Mouse (Mus musculus): ENCODE results near the gene Tln1.
A peak's percentile ranks its signal among the peaks of the same experiment; 100 is the strongest.
"Not testable (repeated sequence)": the region's sequence is repeated elsewhere in the genome, so short reads cannot be mapped to it uniquely, and the experiment has no call there.

Tln1 gene

DNA sequence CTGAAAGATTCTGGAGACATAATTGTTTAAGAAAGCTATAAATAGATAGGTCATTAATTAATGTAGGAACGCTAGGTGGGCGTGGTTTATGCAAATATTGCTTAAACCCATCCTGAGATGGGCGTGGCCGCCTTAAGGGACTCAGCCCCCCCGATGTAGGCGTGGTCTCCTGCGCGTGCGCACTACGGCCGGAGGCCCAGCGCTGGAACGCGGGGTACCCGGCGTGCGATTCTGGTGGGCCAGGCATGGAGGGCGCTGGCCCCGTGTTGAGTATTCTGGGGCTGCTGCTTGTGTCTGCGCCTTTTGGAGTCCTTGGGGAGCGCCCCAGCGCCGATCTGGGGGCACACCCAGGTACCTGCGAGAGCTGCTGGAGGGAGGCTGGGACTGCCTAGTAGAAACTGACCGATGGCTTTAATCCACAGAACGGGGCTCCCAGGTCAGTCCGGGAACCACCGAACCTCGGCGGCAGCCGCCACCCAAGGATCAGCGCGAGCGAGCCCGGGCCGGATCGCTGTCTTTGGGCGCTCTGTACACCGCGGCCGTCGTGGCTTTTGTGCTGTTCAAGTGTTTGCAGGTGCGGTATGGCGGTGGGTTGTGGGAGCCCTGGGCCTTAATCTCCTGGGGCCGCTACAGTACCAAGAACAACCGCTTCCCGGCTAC is 69.2 kb downstream of the Tln1 start:
- TF ChIP-seq NANOG (IDR thresholded peaks at IDR 0.05; ENCODE audit: borderline replicate concordance, low read length) (no peak), POU5F1 (IDR thresholded peaks at IDR 0.05; ENCODE audit: borderline replicate concordance, low read length) (no peak), CTCF (conservative IDR thresholded peaks at IDR 0.05; ENCODE audit: low read length) (no peak)
- Histone ChIP-seq H3K4me1 (replicated peaks; ENCODE audit: low read depth, low read length) (peaks cover 51% of the 10 kb centered on the region), H3K4me3 (replicated peaks; ENCODE audit: low read length) (peak overlapping the region; percentile 92), H3K27me3 (ENCODE audit: insufficient read depth, low read length) (peaks cover 9% of the 10 kb centered on the region; the same call in 1 of the 2 replicates), H3K36me3 (ENCODE audit: insufficient read depth, low read length) (peaks cover 37% of the 10 kb centered on the region), H3K9me3 (ENCODE audit: low read length) (no peaks in the 10 kb centered on the region)

- Histone ChIP-seq H3K9me3 (ENCODE audit: low read length) (no peaks in the 10 kb centered on the region), H3K4me1 (replicated peaks; ENCODE audit: low read depth, low read length) (peaks cover 46% of the 10 kb centered on the region), H3K27me3 (ENCODE audit: insufficient read depth, low read length) (0 out of 2 replicates have a peak, but pooled peaks cover 6% of the 10 kb centered on the region), H3K4me3 (replicated peaks; ENCODE audit: low read length) (peak within 1 kb of the TSS; percentile 92), H3K36me3 (ENCODE audit: insufficient read depth, low read length) (peaks cover 32% of the 10 kb centered on the region)
- TF ChIP-seq NANOG (IDR thresholded peaks at IDR 0.05; ENCODE audit: borderline replicate concordance, low read length), result no peak
- no peak for TF ChIP-seq POU5F1 (IDR thresholded peaks at IDR 0.05; ENCODE audit: borderline replicate concordance, low read length)
- no peak for TF ChIP-seq CTCF (conservative IDR thresholded peaks at IDR 0.05; ENCODE audit: low read length)
These were observed 69.7 kb downstream of the Tln1 start, which contains the start of gene Ccdc107 for GRCm38 (mm10) chr4:43492821-43493185. Gene Ccdc107, plus strand, starts transcription at chr4:43492900.

- Histone ChIP-seq H3K9me3 (ENCODE audit: low read length) (no peaks in the 10 kb centered on the region), H3K27me3 (ENCODE audit: insufficient read depth, low read length) (0 out of 2 replicates have a peak, but pooled peaks cover 6% of the 10 kb centered on the region), H3K4me3 (replicated peaks; ENCODE audit: low read length) (peak overlapping the region; percentile 58), H3K36me3 (ENCODE audit: insufficient read depth, low read length) (peaks cover 27% of the 10 kb centered on the region), H3K4me1 (replicated peaks; ENCODE audit: low read depth, low read length) (peaks cover 40% of the 10 kb centered on the region)
- TF ChIP-seq POU5F1 (IDR thresholded peaks at IDR 0.05; ENCODE audit: borderline replicate concordance, low read length) (no peak), NANOG (IDR thresholded peaks at IDR 0.05; ENCODE audit: borderline replicate concordance, low read length) (no peak), CTCF (conservative IDR thresholded peaks at IDR 0.05; ENCODE audit: low read length) (no peak)
These were observed 70.2 kb downstream of the Tln1 start for GRCm38 (mm10) chr4:43492101-43492820.

GRCm38 (mm10) chr4:43490801-43491200 is 71.7 kb downstream of the Tln1 start:
- no peak for TF ChIP-seq NANOG (IDR thresholded peaks at IDR 0.05; ENCODE audit: borderline replicate concordance, low read length)
- no peak for TF ChIP-seq CTCF (conservative IDR thresholded peaks at IDR 0.05; ENCODE audit: low read length)
- no peak for TF ChIP-seq POU5F1 (IDR thresholded peaks at IDR 0.05; ENCODE audit: borderline replicate concordance, low read length)
- H3K4me1 ChIP-seq (replicated peaks; ENCODE audit: low read depth, low read length), result peaks cover 26% of the 10 kb centered on the region
- no peak overlapping the region for H3K4me3 ChIP-seq (replicated peaks; ENCODE audit: low read length)
- no peaks in the 10 kb centered on the region for H3K9me3 ChIP-seq (ENCODE audit: low read length)
- H3K36me3 ChIP-seq (ENCODE audit: insufficient read depth, low read length), result peaks cover 12% of the 10 kb centered on the region
- H3K27me3 ChIP-seq (ENCODE audit: insufficient read depth, low read length), result 0 out of 2 replicates have a peak, but pooled peaks cover 6% of the 10 kb centered on the region

DNA sequence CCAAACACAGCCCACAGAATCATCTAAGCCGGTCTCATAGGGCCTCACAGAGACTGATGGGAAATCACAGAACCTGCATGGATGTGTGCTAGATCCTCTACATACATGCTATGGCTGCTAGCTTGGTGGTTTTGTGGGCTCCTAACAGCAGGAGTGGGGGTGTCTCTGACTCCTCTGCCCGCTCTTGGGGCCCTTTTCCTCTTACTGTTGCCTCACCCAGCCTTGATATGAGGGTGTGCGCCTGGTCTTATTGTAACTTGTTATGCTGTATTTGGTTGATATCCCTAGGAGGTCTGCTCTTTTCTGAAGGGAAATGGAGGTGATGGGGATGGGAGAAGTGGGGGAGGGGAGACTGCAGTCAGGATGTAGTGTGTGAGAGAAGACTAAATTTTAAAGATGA is 72.9 kb downstream of the Tln1 start:
- H3K36me3 ChIP-seq (ENCODE audit: insufficient read depth, low read length), result peaks cover under 1% of the 10 kb centered on the region; the same call in 1 of the 2 replicates

GRCm38 (mm10) chr4:43485666-43486065 is 76.8 kb downstream of the Tln1 start:
- H3K4me3 ChIP-seq (replicated peaks; ENCODE audit: low read length); H3K27me3 ChIP-seq (ENCODE audit: insufficient read depth, low read length); H3K9me3 ChIP-seq (ENCODE audit: low read length); H3K4me1 ChIP-seq (replicated peaks; ENCODE audit: low read depth, low read length); H3K36me3 ChIP-seq (ENCODE audit: insufficient read depth, low read length): not testable (repeated sequence)
- peak; percentile 53 for TF ChIP-seq CTCF (conservative IDR thresholded peaks at IDR 0.05; ENCODE audit: low read length)

More for the DNA sequence above, 72.9 kb downstream of the Tln1 start:
- H3K4me1 ChIP-seq (replicated peaks; ENCODE audit: low read depth, low read length), result peaks cover 14% of the 10 kb centered on the region
- H3K9me3 ChIP-seq (ENCODE audit: low read length), result no peaks in the 10 kb centered on the region
- H3K4me3 ChIP-seq (replicated peaks; ENCODE audit: low read length), result no peak overlapping the region
- TF ChIP-seq CTCF (conservative IDR thresholded peaks at IDR 0.05; ENCODE audit: low read length), result no peak
- H3K27me3 ChIP-seq (ENCODE audit: insufficient read depth, low read length), result no peaks in the 10 kb centered on the region

DNA sequence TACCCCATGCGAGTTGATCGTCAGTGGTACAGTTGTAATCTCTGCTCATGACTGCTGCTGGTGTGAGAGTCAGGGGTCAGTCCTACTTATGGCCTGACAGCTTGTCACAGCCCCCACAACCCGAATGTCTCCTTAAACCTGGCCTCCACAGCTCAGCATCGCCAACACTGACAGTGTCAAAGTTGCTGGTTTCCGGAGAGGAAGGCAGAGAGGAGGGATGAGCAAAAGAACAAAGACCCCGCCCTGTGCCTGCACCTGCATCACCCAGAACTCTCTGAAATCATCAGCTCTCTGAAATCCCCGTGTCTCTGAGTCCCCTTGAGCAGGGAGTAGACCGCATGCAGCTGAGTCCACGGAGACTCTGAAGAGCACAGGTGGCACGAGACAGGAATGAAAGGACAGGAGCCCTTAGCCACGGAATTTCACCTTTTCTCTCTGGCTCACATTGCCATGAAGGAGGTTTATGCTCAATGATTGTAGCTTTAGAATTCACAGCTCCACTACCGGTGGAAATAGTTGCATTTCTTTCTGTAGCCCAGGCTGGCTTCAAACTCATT is 78.9 kb downstream of the Tln1 start, which contains the start of gene Sit1:
TSS of gene Sit1 (minus strand) at position 200 of the 557 bp plus-strand sequence.
- no peaks in the 10 kb centered on the region for H3K9me3 ChIP-seq (ENCODE audit: low read length)
- TF ChIP-seq POU5F1 (IDR thresholded peaks at IDR 0.05; ENCODE audit: borderline replicate concordance, low read length) (no peak), CTCF (conservative IDR thresholded peaks at IDR 0.05; ENCODE audit: low read length) (no peak), NANOG (IDR thresholded peaks at IDR 0.05; ENCODE audit: borderline replicate concordance, low read length) (no peak)
- H3K27me3 ChIP-seq (ENCODE audit: insufficient read depth, low read length), result 0 out of 2 replicates have a peak, but pooled peaks cover 3% of the 10 kb centered on the region
- peaks cover 16% of the 10 kb centered on the region for H3K4me1 ChIP-seq (replicated peaks; ENCODE audit: low read depth, low read length)
- no peak within 1 kb of the TSS for H3K4me3 ChIP-seq (replicated peaks; ENCODE audit: low read length)
- H3K36me3 ChIP-seq (ENCODE audit: insufficient read depth, low read length), result no peaks in the 10 kb centered on the region

- H3K4me1 ChIP-seq (replicated peaks; ENCODE audit: low read depth, low read length), result peaks cover 20% of the 10 kb centered on the region
- H3K9me3 ChIP-seq (ENCODE audit: low read length), result no peaks in the 10 kb centered on the region
- no peaks in the 10 kb centered on the region for H3K36me3 ChIP-seq (ENCODE audit: insufficient read depth, low read length)
- 0 out of 2 replicates have a peak, but pooled peaks cover 3% of the 10 kb centered on the region for H3K27me3 ChIP-seq (ENCODE audit: insufficient read depth, low read length)
- TF ChIP-seq NANOG (IDR thresholded peaks at IDR 0.05; ENCODE audit: borderline replicate concordance, low read length), result no peak
- no peak for TF ChIP-seq POU5F1 (IDR thresholded peaks at IDR 0.05; ENCODE audit: borderline replicate concordance, low read length)
- no peak for TF ChIP-seq CTCF (conservative IDR thresholded peaks at IDR 0.05; ENCODE audit: low read length)
- no peak overlapping the region for H3K4me3 ChIP-seq (replicated peaks; ENCODE audit: low read length)
These were observed 79.9 kb downstream of the Tln1 start for GRCm38 (mm10) chr4:43482591-43482990.
